Mouse (Mus musculus) heart, embryonic 13.5 days (tissue): ENCODE results near the gene Ttc23. TPM values are rescaled to one million over a fixed set of nuclear protein-coding genes. Genes with fewer than 3 reads are reported as not detected.

Experiments
- ATAC-seq: fragments of 200-750 bp; cut with Nextera tagmentation; 2 replicates; pipeline ENCODE4 v1.8.0; 2017; ENCODE audit warnings: moderate TSS enrichment; ENCODE audit not compliant: insufficient number of reproducible peaks, low FRiP score, low TSS enrichment; ENCODE audit errors: extremely low read depth
- H3K27ac ChIP-seq: fragments of 300-500 bp; sonication (generic); replicated peaks from 2 replicates; pipeline ENCODE4 v1.5.1; 2015; ENCODE audit warnings: moderate library complexity, mild to moderate bottlenecking, inconsistent platforms
- H3K27me3 ChIP-seq: fragments of 300-500 bp; sonication (generic); replicated peaks from 2 replicates; pipeline ENCODE4 v1.6.1; 2015; ENCODE audit warnings: mild to moderate bottlenecking, inconsistent platforms
- H3K36me3 ChIP-seq: fragments of 300-500 bp; sonication (generic); 2 replicates; pipeline ENCODE4 v1.6.1; 2015; ENCODE audit warnings: mild to moderate bottlenecking, inconsistent platforms
- H3K4me1 ChIP-seq: fragments of 300-500 bp; sonication (generic); 2 replicates; pipeline ENCODE4 v1.6.1; 2015; ENCODE audit warnings: inconsistent platforms
- H3K4me2 ChIP-seq: fragments of 300-500 bp; sonication (generic); 2 replicates; pipeline ENCODE4 v1.6.1; 2015; ENCODE audit warnings: inconsistent platforms, mild to moderate bottlenecking, moderate library complexity
- H3K4me3 ChIP-seq: fragments of 300-500 bp; sonication (generic); 2 replicates; pipeline ENCODE4 v1.5.1; 2015; ENCODE audit warnings: moderate library complexity, mild to moderate bottlenecking, inconsistent platforms
- H3K9ac ChIP-seq: fragments of 300-500 bp; sonication (generic); 2 replicates; pipeline ENCODE4 v1.6.1; 2015; ENCODE audit warnings: inconsistent platforms, mild to moderate bottlenecking, moderate library complexity
- H3K9me3 ChIP-seq: fragments of 300-500 bp; sonication (generic); 2 replicates; pipeline ENCODE4 v1.6.1; 2016; ENCODE audit warnings: inconsistent platforms
- WGBS: fragments of 180-500 bp; shearing (Covaris S2); methylation state at CpG from one replicate; pipeline ENCODE4 v1.1.7; 2015; ENCODE audit warnings: mixed read lengths; 5-methylcytosine and 5-hydroxymethylcytosine counted together
- polyA plus RNA-seq: library from polyadenylated mRNA; unstranded; fragments of >200 nt; fragmentation: Nextera tagmentation; extraction: Ambion mirVana; gene quantifications from 2 replicates; pipeline ENCODE4 v1.2.1, GENCODE M21; 2015

Ttc23 gene
- polyA plus RNA-seq, 1 experiment from 2014 or later = 16.0 TPM

GRCm38 (mm10) chr7:67619836-67620235 lies 27.4 kb upstream of the Ttc23 start:
- no peak for ATAC-seq
- Histone ChIP-seq H3K9ac (no peak overlapping the region), H3K27me3 (no peaks in the 10 kb centered on the region), H3K4me2 (no peak overlapping the region), H3K4me3 (no peak overlapping the region), H3K9me3 (no peaks in the 10 kb centered on the region), H3K36me3 (no peaks in the 10 kb centered on the region), H3K4me1 (peaks cover 47% of the 10 kb centered on the region), H3K27ac (no peak overlapping the region)
- WGBS = 46% methylated on average over 4 of the region's 4 CpGs

DNA sequence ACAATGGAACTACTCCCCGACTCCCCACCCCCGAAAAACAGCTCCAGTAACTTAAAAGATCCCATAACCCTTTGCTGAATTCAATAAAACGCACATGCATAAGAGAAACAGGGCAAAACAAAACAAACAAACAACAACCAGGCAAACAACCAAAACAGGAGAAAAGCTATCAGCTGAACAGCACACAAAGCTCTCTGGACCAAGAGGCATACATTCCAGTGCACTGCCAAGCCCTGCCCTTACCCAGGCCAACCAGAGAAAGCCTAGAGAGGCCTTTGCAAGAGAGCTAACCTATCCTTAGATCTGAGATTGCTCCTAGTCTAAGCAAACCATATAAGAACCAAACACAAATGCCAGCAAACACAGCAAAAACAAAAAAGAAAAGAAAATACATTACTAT lies 25.1 kb upstream of the Ttc23 start:
- Histone ChIP-seq H3K4me3 (no peak overlapping the region), H3K36me3 (peaks cover 3% of the 10 kb centered on the region; the same call in 1 of the 2 replicates), H3K4me1 (peaks cover 23% of the 10 kb centered on the region), H3K9me3 (no peaks in the 10 kb centered on the region), H3K27me3 (no peaks in the 10 kb centered on the region), H3K4me2 (no peak overlapping the region), H3K27ac (no peak overlapping the region), H3K9ac (no peak overlapping the region)
- 62% methylated on average over 3 of the region's 3 CpGs for WGBS
- ATAC-seq = no peak

- peaks cover 22% of the 10 kb centered on the region for H3K4me1 ChIP-seq
- ATAC-seq = no peak
Measured at GRCm38 (mm10) chr7:67626671-67627070, 20.5 kb upstream of the Ttc23 start.

GRCm38 (mm10) chr7:67629681-67630080 lies 17.5 kb upstream of the Ttc23 start:
- no peak overlapping the region for H3K4me3 ChIP-seq
- peaks cover 9% of the 10 kb centered on the region for H3K36me3 ChIP-seq
- 53% methylated on average over 5 of the region's 5 CpGs for WGBS
- no peak overlapping the region for H3K4me2 ChIP-seq
- peaks cover 22% of the 10 kb centered on the region for H3K4me1 ChIP-seq
- no peak overlapping the region for H3K27ac ChIP-seq
- no peak for ATAC-seq
- H3K9me3 ChIP-seq = no peaks in the 10 kb centered on the region
- no peak overlapping the region for H3K9ac ChIP-seq
- no peaks in the 10 kb centered on the region for H3K27me3 ChIP-seq

More at GRCm38 (mm10) chr7:67626671-67627070, 20.5 kb upstream of the Ttc23 start:
- Histone ChIP-seq H3K9me3 (no peaks in the 10 kb centered on the region), H3K27me3 (no peaks in the 10 kb centered on the region), H3K4me3 (no peak overlapping the region), H3K36me3 (peaks cover 3% of the 10 kb centered on the region; the same call in 1 of the 2 replicates), H3K4me2 (no peak overlapping the region), H3K27ac (no peak overlapping the region), H3K9ac (no peak overlapping the region)
- 89% methylated on average over 5 of the region's 5 CpGs for WGBS

- Histone ChIP-seq H3K9me3 (no peaks in the 10 kb centered on the region), H3K27ac (peak overlapping the region; percentile 69), H3K27me3 (no peaks in the 10 kb centered on the region), H3K4me1 (peaks cover 22% of the 10 kb centered on the region), H3K36me3 (peaks cover 9% of the 10 kb centered on the region), H3K4me3 (no peak overlapping the region), H3K9ac (peak overlapping the region; percentile 21; the same call in 1 of the 2 replicates), H3K4me2 (0 out of 2 replicates have a peak overlapping the region, but pooled peaks have one; percentile 20)
- WGBS = 13% methylated on average over 2 of the region's 2 CpGs
- ATAC-seq = no peak
Measured at GRCm38 (mm10) chr7:67630817-67631216, 16.4 kb upstream of the Ttc23 start.

GRCm38 (mm10) chr7:67632380-67632779 lies 14.8 kb upstream of the Ttc23 start:
- Histone ChIP-seq H3K4me3 (no peak overlapping the region), H3K4me2 (no peak overlapping the region), H3K27me3 (no peaks in the 10 kb centered on the region), H3K36me3 (peaks cover 7% of the 10 kb centered on the region), H3K27ac (no peak overlapping the region), H3K4me1 (peaks cover 22% of the 10 kb centered on the region), H3K9me3 (no peaks in the 10 kb centered on the region), H3K9ac (no peak overlapping the region)
- ATAC-seq = no peak
- WGBS = 80% methylated on average over 5 of the region's 5 CpGs

DNA sequence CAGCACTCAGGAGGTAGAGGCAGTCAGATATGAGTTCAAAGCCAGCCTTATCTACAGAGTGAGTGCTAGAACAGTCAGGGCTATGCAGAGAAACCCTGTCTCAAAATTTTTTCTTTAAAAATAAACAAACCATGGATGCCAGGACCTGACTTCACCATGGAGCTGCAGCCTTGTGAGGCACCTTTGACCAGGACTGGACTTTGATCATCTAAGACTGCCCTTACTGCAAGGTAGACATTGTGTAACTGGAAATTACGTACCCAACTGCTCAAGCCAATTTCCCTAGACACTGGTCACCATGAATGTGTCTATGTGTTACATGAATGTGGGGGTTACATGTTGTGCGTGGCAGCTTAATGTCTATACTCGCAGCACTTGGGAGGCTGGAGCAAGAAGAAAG lies 13.0 kb upstream of the Ttc23 start:
- 87% methylated on average over 3 of the region's 3 CpGs for WGBS
- H3K4me2 ChIP-seq = no peak overlapping the region
- no peaks in the 10 kb centered on the region for H3K9me3 ChIP-seq
- no peaks in the 10 kb centered on the region for H3K27me3 ChIP-seq
- H3K27ac ChIP-seq = no peak overlapping the region
- H3K9ac ChIP-seq = no peak overlapping the region
- H3K4me3 ChIP-seq = no peak overlapping the region
- no peak for ATAC-seq
- H3K4me1 ChIP-seq = peaks cover 22% of the 10 kb centered on the region
- H3K36me3 ChIP-seq = peaks cover 12% of the 10 kb centered on the region

GRCm38 (mm10) chr7:67636161-67636560 lies 11.0 kb upstream of the Ttc23 start:
- peaks cover 7% of the 10 kb centered on the region for H3K4me1 ChIP-seq
- H3K4me3 ChIP-seq = no peak overlapping the region
- no peak for ATAC-seq
- H3K27me3 ChIP-seq = no peaks in the 10 kb centered on the region
- no peak overlapping the region for H3K9ac ChIP-seq
- H3K9me3 ChIP-seq = no peaks in the 10 kb centered on the region
- H3K27ac ChIP-seq = no peak overlapping the region
- 39% methylated on average over 2 of the region's 2 CpGs for WGBS
- peaks cover 21% of the 10 kb centered on the region for H3K36me3 ChIP-seq
- H3K4me2 ChIP-seq = no peak overlapping the region

GRCm38 (mm10) chr7:67639006-67639405 lies 8.2 kb upstream of the Ttc23 start:
- Histone ChIP-seq H3K36me3 (peaks cover 16% of the 10 kb centered on the region), H3K9ac (no peak overlapping the region), H3K4me2 (no peak overlapping the region), H3K9me3 (no peaks in the 10 kb centered on the region), H3K4me1 (peaks cover 5% of the 10 kb centered on the region), H3K27ac (no peak overlapping the region), H3K27me3 (no peaks in the 10 kb centered on the region), H3K4me3 (no peak overlapping the region)
- WGBS = 83% methylated on average over 3 of the region's 3 CpGs
- no peak for ATAC-seq

DNA sequence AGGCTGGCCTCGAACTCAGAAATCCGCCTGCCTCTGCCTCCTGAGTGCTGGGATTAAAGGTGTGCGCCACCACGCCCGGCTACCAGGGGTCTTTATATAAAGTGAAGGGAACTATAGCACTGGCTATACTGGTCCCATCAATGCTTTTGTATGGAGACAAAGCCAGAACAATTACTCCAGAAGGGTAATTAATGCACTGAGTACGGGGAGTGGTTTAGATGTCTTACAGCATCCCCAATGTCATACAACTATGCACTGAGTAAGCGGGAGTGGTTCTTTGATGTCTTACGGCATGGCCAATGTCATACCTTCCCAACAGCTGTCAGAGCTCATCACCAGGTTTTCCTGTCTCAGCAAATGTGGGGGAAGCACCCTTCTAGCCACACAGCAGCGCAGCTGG lies 4.3 kb upstream of the Ttc23 start:
- H3K9me3 ChIP-seq = no peaks in the 10 kb centered on the region
- 88% methylated on average over 9 of the region's 9 CpGs for WGBS
- no peak overlapping the region for H3K4me3 ChIP-seq
- ATAC-seq = no peak
- no peak overlapping the region for H3K4me2 ChIP-seq
- no peak overlapping the region for H3K9ac ChIP-seq
- no peak overlapping the region for H3K27ac ChIP-seq
- no peaks in the 10 kb centered on the region for H3K27me3 ChIP-seq
- H3K4me1 ChIP-seq = peaks cover 17% of the 10 kb centered on the region
- peaks cover 9% of the 10 kb centered on the region for H3K36me3 ChIP-seq

DNA sequence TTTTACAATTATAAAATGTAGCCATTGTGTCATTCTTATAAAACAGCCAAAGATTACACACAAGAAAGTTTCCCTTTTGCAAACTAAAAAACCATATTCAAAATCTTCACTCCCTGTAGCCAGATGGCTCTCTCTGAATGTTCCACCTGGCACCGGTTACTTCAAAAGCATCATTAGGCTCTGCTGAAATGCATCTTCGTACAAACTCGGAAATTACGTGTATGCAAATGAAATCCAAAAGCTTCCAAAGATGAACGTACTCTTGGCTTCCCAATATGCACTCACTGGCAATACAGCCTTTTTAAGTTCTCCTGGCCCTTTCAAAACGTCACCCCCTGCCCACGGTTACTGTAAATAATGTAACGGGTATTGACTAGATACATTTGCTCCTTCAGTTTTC lies 2.9 kb upstream of the Ttc23 start:
- H3K4me3 ChIP-seq = peak overlapping the region; percentile 60
- no peaks in the 10 kb centered on the region for H3K27me3 ChIP-seq
- peak overlapping the region; percentile 79 for H3K4me2 ChIP-seq
- H3K27ac ChIP-seq = peak overlapping the region; percentile 68; the same call in 1 of the 2 replicates
- H3K36me3 ChIP-seq = peaks cover 9% of the 10 kb centered on the region
- ATAC-seq = no peak
- WGBS = 37% methylated on average over 8 of the region's 8 CpGs
- H3K4me1 ChIP-seq = peaks cover 30% of the 10 kb centered on the region
- no peaks in the 10 kb centered on the region for H3K9me3 ChIP-seq
- peak overlapping the region; percentile 91 for H3K9ac ChIP-seq

DNA sequence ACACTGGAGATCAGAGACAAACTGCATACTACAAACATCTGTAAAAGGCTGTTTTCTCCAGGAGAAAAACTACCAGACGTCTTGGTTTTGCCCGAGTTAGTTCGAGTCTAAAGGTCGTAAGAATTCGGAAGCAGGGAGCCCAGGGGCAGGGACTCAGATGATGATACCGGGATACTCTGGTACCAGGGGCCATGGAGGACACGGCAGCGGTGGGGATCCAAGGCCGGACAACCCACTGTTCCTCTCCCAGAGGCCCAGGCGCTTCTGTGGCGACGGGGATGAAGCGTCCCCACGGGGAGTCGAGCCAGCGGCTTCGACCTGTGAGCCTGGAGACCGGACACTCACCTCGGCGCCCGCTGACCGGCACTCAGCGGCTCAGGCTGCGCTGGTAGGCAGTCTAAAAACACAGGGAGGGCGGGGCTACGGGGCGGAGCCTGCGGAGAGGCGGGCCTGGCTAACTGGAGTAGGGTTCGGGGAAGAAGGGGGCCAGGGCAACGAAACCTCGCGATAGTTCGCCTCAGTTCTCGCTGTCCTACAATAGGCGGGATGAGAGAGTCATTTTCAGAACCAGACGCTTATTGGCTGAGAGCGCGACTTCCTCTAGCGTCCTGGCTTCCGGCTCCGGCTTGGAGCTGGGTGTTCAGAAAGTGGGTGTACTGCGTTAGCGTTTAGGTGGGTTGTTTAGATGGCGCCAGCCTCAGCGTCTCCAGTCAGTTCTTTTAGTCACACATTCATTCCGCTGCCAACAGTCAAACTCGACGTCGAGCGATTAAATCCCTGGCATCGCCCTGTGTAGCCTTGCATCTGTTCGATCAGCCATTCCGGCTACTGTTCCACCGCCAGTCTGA lies 2.2 kb upstream of the Ttc23 start, which contains the start of gene Lrrc28:
Gene Lrrc28, minus strand, starts transcription at position 436 of the 848 bp plus-strand sequence.
- peak within 1 kb of the TSS; percentile 60 for H3K4me3 ChIP-seq
- H3K27ac ChIP-seq = peak within 1 kb of the TSS; percentile 77
- H3K9me3 ChIP-seq = no peaks in the 10 kb centered on the region
- H3K4me2 ChIP-seq = peak within 1 kb of the TSS; percentile 83
- H3K36me3 ChIP-seq = peaks cover 9% of the 10 kb centered on the region
- ATAC-seq = peak; percentile 99
- H3K27me3 ChIP-seq = no peaks in the 10 kb centered on the region
- under 1% methylated on average over 55 of the region's 55 CpGs for WGBS
- peaks cover 37% of the 10 kb centered on the region for H3K4me1 ChIP-seq
- H3K9ac ChIP-seq = peak within 1 kb of the TSS; percentile 91
